Mouse (Mus musculus) embryonic fibroblast, embryonic 13.5 days (primary cell): ENCODE measurements around the gene Atrn.

ENCODE experiments used
- CTCF ChIP-seq: IDR thresholded peaks from 2 replicates; pipeline ENCODE4 v1.5.1; 2011; ENCODE audit warnings: mild to moderate bottlenecking, control low read depth, low read length, moderate library complexity, borderline replicate concordance; ENCODE audit not compliant: insufficient read depth
- POLR2A ChIP-seq: IDR thresholded peaks from 2 replicates; pipeline ENCODE4 v1.6.1; 2011; ENCODE audit warnings: low read depth, mild to moderate bottlenecking, control low read depth, low read length, moderate library complexity

- no peak for TF ChIP-seq POLR2A
- no peak for TF ChIP-seq CTCF
Observed at GRCm38 (mm10) chr2:131058672-131059071, 152.4 kb downstream of the Atrn start.
